Mouse (Mus musculus) lung, embryonic 16.5 days (tissue): ENCODE results near the gene Sit1. TPM values are rescaled to one million over a fixed set of nuclear protein-coding genes. Genes with fewer than 3 reads are reported as not detected.

Source experiments
- ATAC-seq: fragments of 200-750 bp; cut with Nextera tagmentation; 2 replicates; pipeline ENCODE4 v1.8.0; 2017; ENCODE audit warnings: low read depth, mild to moderate bottlenecking, moderate library complexity
- H3K27ac ChIP-seq: fragments of 300-500 bp; sonication (generic); 2 replicates; pipeline ENCODE4 v1.5.1; 2014; ENCODE audit warnings: mild to moderate bottlenecking, control low read depth, low read length
- H3K27me3 ChIP-seq: fragments of 300-500 bp; sonication (generic); 2 replicates; pipeline ENCODE4 v1.6.1; 2014; ENCODE audit warnings: low read depth, low read length, mixed read lengths; ENCODE audit not compliant: control insufficient read depth, insufficient read depth
- H3K36me3 ChIP-seq: fragments of 300-500 bp; sonication (generic); 2 replicates; pipeline ENCODE4 v1.6.1; 2014; ENCODE audit warnings: low read length; ENCODE audit not compliant: control insufficient read depth, insufficient read depth
- H3K4me1 ChIP-seq: fragments of 300-500 bp; sonication (generic); replicated peaks from 2 replicates; pipeline ENCODE4 v1.6.1; 2014; ENCODE audit warnings: low read length, mixed read lengths; ENCODE audit not compliant: control insufficient read depth, insufficient read depth
- H3K4me2 ChIP-seq: fragments of 300-500 bp; sonication (generic); 2 replicates; pipeline ENCODE4 v1.6.1; 2014; ENCODE audit warnings: low read depth, low read length, control low read depth
- H3K4me3 ChIP-seq: fragments of 300-500 bp; sonication (generic); 2 replicates; pipeline ENCODE4 v1.5.1; 2014; ENCODE audit warnings: mild to moderate bottlenecking, low read length, control low read depth
- H3K9ac ChIP-seq: fragments of 300-500 bp; sonication (generic); 2 replicates; pipeline ENCODE4 v1.6.1; 2014; ENCODE audit warnings: low read length, control low read depth
- H3K9me3 ChIP-seq: fragments of 300-500 bp; sonication (generic); 2 replicates; pipeline ENCODE4 v1.6.1; 2016; ENCODE audit warnings: low read length; ENCODE audit not compliant: control insufficient read depth
- WGBS: fragments of 180-500 bp; shearing (Covaris S2); extraction: QIAGEN DNeasy Blood & Tissue Kit; methylation state at CpG from one replicate; pipeline ENCODE4 v1.1.7; 2014; 5-methylcytosine and 5-hydroxymethylcytosine counted together
- polyA plus RNA-seq: library from polyadenylated mRNA; unstranded; fragments of >200 nt; fragmentation: Nextera tagmentation; extraction: Ambion mirVana; gene quantifications from 2 replicates; pipeline ENCODE4 v1.2.1, GENCODE M21; 2015

The Sit1 gene
- polyA plus RNA-seq = 0.25 and 0.74 TPM in 2 replicates

DNA sequence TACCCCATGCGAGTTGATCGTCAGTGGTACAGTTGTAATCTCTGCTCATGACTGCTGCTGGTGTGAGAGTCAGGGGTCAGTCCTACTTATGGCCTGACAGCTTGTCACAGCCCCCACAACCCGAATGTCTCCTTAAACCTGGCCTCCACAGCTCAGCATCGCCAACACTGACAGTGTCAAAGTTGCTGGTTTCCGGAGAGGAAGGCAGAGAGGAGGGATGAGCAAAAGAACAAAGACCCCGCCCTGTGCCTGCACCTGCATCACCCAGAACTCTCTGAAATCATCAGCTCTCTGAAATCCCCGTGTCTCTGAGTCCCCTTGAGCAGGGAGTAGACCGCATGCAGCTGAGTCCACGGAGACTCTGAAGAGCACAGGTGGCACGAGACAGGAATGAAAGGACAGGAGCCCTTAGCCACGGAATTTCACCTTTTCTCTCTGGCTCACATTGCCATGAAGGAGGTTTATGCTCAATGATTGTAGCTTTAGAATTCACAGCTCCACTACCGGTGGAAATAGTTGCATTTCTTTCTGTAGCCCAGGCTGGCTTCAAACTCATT, at the start of gene Sit1:
Gene Sit1 (minus strand): TSS at position 200 of the 557 bp plus-strand sequence.
- Histone ChIP-seq H3K36me3 (no peaks in the 10 kb centered on the region), H3K9me3 (no peaks in the 10 kb centered on the region), H3K27me3 (no peaks in the 10 kb centered on the region), H3K4me3 (no peak within 1 kb of the TSS), H3K27ac (no peak within 1 kb of the TSS), H3K9ac (no peak within 1 kb of the TSS), H3K4me2 (no peak within 1 kb of the TSS), H3K4me1 (no peaks in the 10 kb centered on the region)
- no peak for ATAC-seq
- 43% methylated on average over 12 of the region's 12 CpGs for WGBS

DNA sequence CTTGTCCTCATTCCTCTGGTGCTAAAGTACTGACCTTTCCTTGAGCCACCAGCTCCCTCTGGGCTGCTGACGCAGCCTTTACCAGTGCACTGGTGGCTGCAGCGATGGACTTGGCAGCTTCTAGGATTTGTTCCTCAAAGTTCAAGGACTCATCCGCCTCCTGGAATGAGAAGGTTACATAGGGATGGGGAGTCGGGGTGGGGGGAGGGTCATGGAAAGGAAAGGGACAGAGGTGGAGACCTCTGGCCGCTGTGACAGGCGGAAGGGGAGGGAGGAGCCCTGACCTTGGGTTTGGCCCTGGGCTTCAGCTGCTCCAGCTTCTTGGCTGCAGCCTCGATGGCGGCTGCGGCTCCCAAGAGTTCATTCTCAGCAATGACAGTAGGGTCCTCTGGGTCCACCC, 49.7 kb upstream of the Sit1 start:
- no peak for ATAC-seq
- H3K4me2 ChIP-seq = no peak overlapping the region
- no peak overlapping the region for H3K27ac ChIP-seq
- no peak overlapping the region for H3K9ac ChIP-seq
- no peaks in the 10 kb centered on the region for H3K27me3 ChIP-seq
- H3K4me3 ChIP-seq = no peak overlapping the region
- no peaks in the 10 kb centered on the region for H3K9me3 ChIP-seq
- no peaks in the 10 kb centered on the region for H3K4me1 ChIP-seq
- peaks cover 65% of the 10 kb centered on the region for H3K36me3 ChIP-seq
- WGBS = 86% methylated on average over 9 of the region's 9 CpGs

DNA sequence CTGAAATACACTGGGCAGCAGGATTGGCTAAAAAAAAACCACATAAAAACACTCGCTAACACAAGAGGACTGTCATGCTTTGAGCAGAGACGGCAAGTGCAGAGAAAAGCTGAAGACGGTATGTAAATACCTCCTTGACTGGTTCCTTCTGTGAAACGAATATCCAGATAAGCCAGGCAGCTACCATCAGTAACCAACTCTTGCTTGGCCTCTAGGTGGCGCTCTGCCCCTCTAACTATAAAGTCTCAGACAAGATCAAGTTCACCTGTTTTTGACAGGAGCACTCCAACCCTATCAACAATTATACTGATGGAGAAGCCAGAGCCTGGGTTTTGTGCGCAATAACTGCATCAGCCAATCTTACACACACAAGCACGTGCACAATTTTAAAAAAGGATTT, 47.0 kb upstream of the Sit1 start:
- Histone ChIP-seq H3K27ac (no peak overlapping the region), H3K4me3 (no peak overlapping the region), H3K9ac (no peak overlapping the region), H3K36me3 (peaks cover 42% of the 10 kb centered on the region), H3K4me2 (no peak overlapping the region), H3K4me1 (no peaks in the 10 kb centered on the region), H3K9me3 (no peaks in the 10 kb centered on the region), H3K27me3 (no peaks in the 10 kb centered on the region)
- peak; percentile 17; the same call in 1 of the 2 replicates for ATAC-seq
- WGBS = 16% methylated on average over 7 of the region's 7 CpGs

GRCm38 (mm10) chr4:43530081-43530501, 46.6 kb upstream of the Sit1 start:
- no peak overlapping the region for H3K27ac ChIP-seq
- no peak overlapping the region for H3K9ac ChIP-seq
- WGBS = 58% methylated on average over 8 of the region's 8 CpGs
- ATAC-seq = no peak
- H3K9me3 ChIP-seq = no peaks in the 10 kb centered on the region
- H3K27me3 ChIP-seq = no peaks in the 10 kb centered on the region
- no peaks in the 10 kb centered on the region for H3K4me1 ChIP-seq
- peaks cover 37% of the 10 kb centered on the region for H3K36me3 ChIP-seq
- no peak overlapping the region for H3K4me2 ChIP-seq
- H3K4me3 ChIP-seq = no peak overlapping the region

- Histone ChIP-seq H3K4me2 (no peak overlapping the region), H3K36me3 (peaks cover 25% of the 10 kb centered on the region), H3K27me3 (peaks cover 3% of the 10 kb centered on the region), H3K4me3 (no peak overlapping the region), H3K4me1 (peaks cover 7% of the 10 kb centered on the region), H3K9ac (no peak overlapping the region), H3K27ac (no peak overlapping the region), H3K9me3 (no peaks in the 10 kb centered on the region)
- no peak for ATAC-seq
- 75% methylated on average over 9 of the region's 9 CpGs for WGBS
These were observed 45.0 kb upstream of the Sit1 start for GRCm38 (mm10) chr4:43528487-43528886.

DNA sequence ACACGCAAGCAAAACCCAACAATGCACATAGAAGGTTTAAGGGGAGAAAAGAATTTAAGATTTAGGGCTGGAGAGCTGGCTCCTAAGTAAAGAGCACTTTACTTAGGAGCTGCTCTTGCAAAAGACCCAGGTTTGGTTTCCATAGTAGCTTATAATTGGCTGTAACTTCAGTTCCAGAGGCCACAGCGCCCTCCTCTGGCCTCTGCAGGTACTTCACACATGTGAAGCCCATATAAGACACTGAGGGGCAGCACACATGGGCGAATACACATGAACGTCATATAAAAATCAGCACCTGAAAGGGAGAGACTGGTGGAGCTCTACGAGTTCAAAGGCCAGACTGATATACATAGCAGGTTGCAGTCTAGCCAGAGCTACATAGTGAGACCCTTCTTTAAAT, 44.3 kb upstream of the Sit1 start:
- no peaks in the 10 kb centered on the region for H3K9me3 ChIP-seq
- H3K9ac ChIP-seq = no peak overlapping the region
- H3K4me3 ChIP-seq = no peak overlapping the region
- peaks cover 9% of the 10 kb centered on the region for H3K4me1 ChIP-seq
- H3K36me3 ChIP-seq = peaks cover 19% of the 10 kb centered on the region
- no peak overlapping the region for H3K27ac ChIP-seq
- no peak overlapping the region for H3K4me2 ChIP-seq
- peaks cover 3% of the 10 kb centered on the region for H3K27me3 ChIP-seq
- WGBS = 60% methylated on average over 5 of the region's 5 CpGs
- ATAC-seq = no peak

DNA sequence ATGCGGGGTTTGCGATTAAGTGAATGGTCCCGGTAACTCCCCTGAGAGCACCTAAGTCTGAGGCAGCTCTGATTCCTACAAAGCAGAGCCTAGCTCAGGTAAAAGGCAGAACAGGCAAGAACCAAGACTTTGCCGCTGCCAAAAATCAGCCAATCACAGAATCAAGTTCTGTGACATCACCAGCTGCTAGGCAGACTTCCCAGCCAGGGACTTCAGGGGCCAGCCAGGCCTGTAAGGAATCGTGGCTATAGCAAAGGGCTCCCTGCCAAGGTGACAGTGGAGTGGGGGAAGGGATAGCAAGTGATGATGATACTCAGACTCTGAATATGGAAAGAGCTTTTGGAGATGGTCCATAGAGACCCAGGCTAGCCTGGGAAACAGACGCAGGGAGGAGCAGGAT, 36.4 kb upstream of the Sit1 start:
- H3K27me3 ChIP-seq = peaks cover 14% of the 10 kb centered on the region
- H3K27ac ChIP-seq = no peak overlapping the region
- no peaks in the 10 kb centered on the region for H3K9me3 ChIP-seq
- WGBS = 14% methylated on average over 6 of the region's 6 CpGs
- no peak overlapping the region for H3K9ac ChIP-seq
- no peaks in the 10 kb centered on the region for H3K36me3 ChIP-seq
- peaks cover 24% of the 10 kb centered on the region for H3K4me1 ChIP-seq
- ATAC-seq = peak; percentile 27
- H3K4me3 ChIP-seq = peak overlapping the region; percentile 26; the same call in 1 of the 2 replicates
- peak overlapping the region; percentile 52 for H3K4me2 ChIP-seq

- Histone ChIP-seq H3K9ac (no peak overlapping the region), H3K4me2 (peak overlapping the region; percentile 52), H3K27ac (no peak overlapping the region), H3K4me1 (peaks cover 24% of the 10 kb centered on the region), H3K9me3 (no peaks in the 10 kb centered on the region), H3K36me3 (no peaks in the 10 kb centered on the region), H3K27me3 (peaks cover 14% of the 10 kb centered on the region), H3K4me3 (peak overlapping the region; percentile 26; the same call in 1 of the 2 replicates)
- 28% methylated on average over 10 of the region's 10 CpGs for WGBS
- ATAC-seq = no peak
These were observed 36.0 kb upstream of the Sit1 start for GRCm38 (mm10) chr4:43519551-43519950.

DNA sequence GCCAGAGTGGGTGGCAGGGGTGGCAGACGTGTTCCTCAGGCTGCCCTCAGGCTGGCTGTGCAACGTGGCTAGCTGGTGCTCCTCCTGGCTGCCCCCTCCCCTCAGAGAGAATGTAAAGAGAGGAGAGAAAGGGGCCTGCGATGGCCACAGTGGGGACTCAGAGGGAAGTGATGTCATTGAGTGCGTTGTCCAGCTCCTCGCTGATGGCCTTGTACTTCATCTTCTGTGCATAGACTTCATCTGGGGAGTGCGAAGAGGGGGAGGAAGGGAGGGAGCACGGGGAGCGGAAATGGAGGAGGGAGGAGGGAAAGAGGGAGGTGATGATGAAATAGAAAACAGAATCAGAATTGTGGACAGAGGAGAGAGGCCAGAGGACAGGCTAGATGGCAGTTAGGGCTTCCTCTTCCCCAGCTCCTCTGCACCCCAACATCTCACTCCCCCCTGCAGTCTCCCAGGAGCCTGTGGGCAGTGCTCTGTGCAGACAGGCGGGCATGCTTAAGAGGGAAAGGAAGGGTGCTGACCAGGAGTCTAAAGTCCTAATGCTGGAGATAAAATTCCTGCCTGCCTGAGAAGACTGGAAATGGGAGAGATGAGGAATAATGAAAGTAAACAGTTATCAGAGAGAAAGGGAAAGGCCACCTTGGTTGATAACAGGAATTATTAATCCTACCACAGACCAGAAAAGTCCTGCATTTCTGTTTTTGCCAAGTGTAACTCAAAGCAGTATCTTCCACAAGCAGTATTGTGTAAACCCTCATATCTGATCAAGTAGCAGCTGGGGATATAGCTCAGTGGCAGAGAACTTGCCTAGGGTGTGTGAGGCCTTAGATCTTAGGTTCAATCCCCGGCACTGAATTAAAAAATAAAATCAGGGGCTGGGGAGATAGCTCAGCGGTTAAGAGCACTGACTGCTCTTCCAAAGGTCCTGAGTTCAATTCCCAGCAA, 32.5 kb upstream of the Sit1 start:
- Histone ChIP-seq H3K4me3 (no peak overlapping the region), H3K36me3 (no peaks in the 10 kb centered on the region), H3K27me3 (peaks cover 8% of the 10 kb centered on the region), H3K4me1 (peaks cover 9% of the 10 kb centered on the region), H3K9me3 (no peaks in the 10 kb centered on the region), H3K9ac (no peak overlapping the region), H3K27ac (no peak overlapping the region), H3K4me2 (no peak overlapping the region)
- ATAC-seq = no peak
- WGBS = 55% methylated on average over 11 of the region's 11 CpGs
